Mouse (Mus musculus) G1E (cell line): ENCODE results near the gene Glmp.

Experiments used
- CTCF ChIP-seq: IDR thresholded peaks from 2 replicates; pipeline ENCODE4 v1.5.1; 2012; ENCODE audit warnings: low read depth, low read length, inconsistent platforms, mixed read lengths
- GATA1 ChIP-seq: IDR thresholded peaks from 2 replicates; pipeline ENCODE4 v1.6.1; 2012; ENCODE audit warnings: borderline replicate concordance, low read length, inconsistent platforms, mixed read lengths
- GATA2 ChIP-seq: IDR thresholded peaks from 2 replicates; pipeline ENCODE4 v1.6.1; 2012; ENCODE audit warnings: low read depth, low read length, inconsistent platforms, borderline replicate concordance
- POLR2AphosphoS5 ChIP-seq: IDR thresholded peaks from 2 replicates; pipeline ENCODE4 v1.6.1; 2012; ENCODE audit warnings: low read depth, low read length, inconsistent platforms; ENCODE audit not compliant: insufficient replicate concordance
- TAL1 ChIP-seq: conservative IDR thresholded peaks from 2 replicates; pipeline ENCODE4 v1.6.1; 2012; ENCODE audit warnings: low read depth, low read length, inconsistent platforms, mixed read lengths

DNA sequence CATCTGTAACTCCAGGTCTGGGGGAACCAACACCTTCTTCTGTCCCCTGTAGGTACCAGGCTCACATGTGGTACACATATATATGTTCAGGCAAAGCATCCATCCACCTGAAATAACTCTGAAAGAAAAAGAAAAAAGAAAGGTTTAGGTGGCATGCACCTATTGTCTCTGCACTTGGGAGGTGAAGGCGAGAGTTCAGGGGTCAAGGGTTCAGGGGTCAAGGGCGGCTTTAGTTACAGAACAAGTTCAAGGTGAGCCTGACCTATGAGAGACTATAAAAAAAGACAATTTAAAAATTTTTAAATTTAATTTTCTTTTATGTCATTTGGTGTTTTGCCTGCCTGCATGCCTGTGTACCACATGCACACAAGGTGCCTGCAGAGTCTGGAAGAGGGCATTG lies 44.8 kb upstream of the Glmp start:
- no peak for TF ChIP-seq CTCF
- no peak for TF ChIP-seq GATA1
- TF ChIP-seq TAL1 = no peak
- no peak for TF ChIP-seq GATA2
- no peak for TF ChIP-seq POLR2AphosphoS5
